Mouse (Mus musculus): ENCODE measurements around the gene Cyp2d11. TPM values are rescaled to one million over a fixed set of nuclear protein-coding genes. Genes with fewer than 3 reads are reported as not detected.

Cyp2d11 gene
- polyA plus RNA-seq, 1 experiment = not detected

DNA sequence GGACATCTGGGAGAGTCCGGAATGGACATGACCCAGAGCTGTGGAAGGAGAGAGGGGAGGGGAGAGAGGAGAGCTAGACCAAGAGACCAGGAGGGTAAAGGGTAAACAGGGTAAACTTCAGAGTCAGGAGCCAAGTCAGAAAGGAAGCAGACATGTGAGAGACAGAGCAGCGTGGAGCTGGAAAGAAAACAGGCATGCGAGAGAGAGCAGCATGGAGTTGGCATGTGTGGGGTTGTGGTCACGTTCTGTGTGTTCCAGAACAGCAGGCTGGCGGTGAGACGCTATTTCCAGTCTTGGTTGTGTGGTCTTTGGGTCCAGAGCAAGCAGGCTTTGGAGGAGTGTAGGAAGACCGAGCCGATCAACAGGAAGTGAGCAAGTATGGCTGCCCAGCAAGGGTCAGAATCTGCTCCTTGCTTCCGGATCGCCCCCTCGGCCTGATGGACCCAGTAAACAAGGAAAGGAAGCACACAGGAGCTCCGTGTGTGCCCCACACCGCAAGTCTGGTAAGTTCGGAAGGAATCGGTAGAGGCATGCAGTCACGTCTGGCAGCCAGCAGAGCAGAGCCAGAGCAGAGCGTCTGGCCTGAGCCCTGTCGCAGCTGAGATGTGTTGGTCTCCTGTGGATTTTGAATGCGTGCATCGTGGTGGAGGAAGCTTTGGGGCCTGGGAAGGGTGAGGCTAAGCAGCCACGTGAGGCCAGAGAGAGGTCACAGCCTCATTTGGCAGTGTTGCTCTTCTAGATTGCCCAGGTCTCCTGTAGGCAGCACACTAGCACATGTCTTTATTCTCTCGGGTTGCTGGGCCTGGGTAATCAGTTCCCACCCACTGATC is 35.2 kb downstream of the Cyp2d11 start:
- TF ChIP-seq POLR2A (IDR thresholded peaks at IDR 0.05; ENCODE audit: insufficient read depth, low read depth, low read length) (no peak), CTCF (IDR thresholded peaks at IDR 0.05; ENCODE audit: insufficient read depth, low read depth, low read length) (no peak)
- Histone ChIP-seq H3K4me3 (ENCODE audit: insufficient read depth, low read depth, low read length) (no peak overlapping the region), H3K4me1 (ENCODE audit: control insufficient read depth, insufficient read depth, low read length) (peaks cover 6% of the 10 kb centered on the region), H3K27ac (ENCODE audit: insufficient read depth, low read depth, low read length) (no peak overlapping the region)
- WGBS = 73% methylated on average over 22 of the region's 22 CpGs

DNA sequence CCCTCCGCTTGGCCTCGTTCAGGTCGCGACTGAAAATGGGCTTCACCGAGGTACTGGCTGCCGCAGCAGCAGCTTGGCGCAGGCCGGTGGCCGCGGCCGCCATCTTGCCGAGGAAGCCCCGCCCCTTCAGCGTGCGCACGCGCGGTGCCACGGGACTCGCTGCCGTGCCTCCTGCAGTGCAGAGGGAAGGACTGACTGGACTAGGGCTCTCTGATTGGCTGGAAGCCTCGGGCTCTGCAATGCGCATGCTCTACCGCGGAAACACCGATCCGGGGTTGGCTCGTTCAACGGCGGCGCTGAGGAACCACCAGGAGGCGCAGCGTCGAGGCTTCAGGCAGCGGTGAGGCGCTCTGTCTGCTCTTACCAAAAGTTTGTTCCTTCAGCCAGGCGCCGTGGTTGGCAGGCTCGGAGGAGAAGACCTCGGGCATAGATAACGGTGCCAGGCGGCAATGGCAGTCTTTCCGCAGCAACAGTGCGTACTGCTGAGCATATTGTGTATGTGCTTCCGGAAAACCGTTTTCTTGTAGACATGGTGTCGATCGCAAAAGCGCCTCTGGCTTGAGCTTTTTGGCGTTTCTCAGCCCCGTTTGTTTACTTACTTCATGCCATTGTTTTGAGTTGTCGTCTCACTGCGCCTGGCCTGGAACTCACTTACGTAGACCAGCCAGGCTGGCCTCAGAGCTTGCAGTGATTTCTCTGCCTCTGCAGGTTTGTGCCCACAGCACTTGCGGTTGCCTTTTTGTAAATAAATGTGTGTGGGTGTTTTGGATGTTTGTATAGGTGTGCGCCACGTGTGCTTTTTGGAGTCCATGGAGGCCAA is 39.5 kb downstream of the Cyp2d11 start, which contains the start of gene Ndufa6:
Gene Ndufa6, minus strand, starts transcription at position 197 of the 820 bp plus-strand sequence.
- H3K4me3 ChIP-seq (ENCODE audit: insufficient read depth, low read depth, low read length) = peak within 1 kb of the TSS; percentile 94
- peaks cover 12% of the 10 kb centered on the region for H3K4me1 ChIP-seq (ENCODE audit: control insufficient read depth, insufficient read depth, low read length)
- peak within 1 kb of the TSS; percentile 92 for H3K27ac ChIP-seq (ENCODE audit: insufficient read depth, low read depth, low read length)
- 2% methylated on average over 57 of the region's 57 CpGs for WGBS
- TF ChIP-seq POLR2A (IDR thresholded peaks at IDR 0.05; ENCODE audit: insufficient read depth, low read depth, low read length) (peak; percentile 97), CTCF (IDR thresholded peaks at IDR 0.05; ENCODE audit: insufficient read depth, low read depth, low read length) (peak; percentile 86)

DNA sequence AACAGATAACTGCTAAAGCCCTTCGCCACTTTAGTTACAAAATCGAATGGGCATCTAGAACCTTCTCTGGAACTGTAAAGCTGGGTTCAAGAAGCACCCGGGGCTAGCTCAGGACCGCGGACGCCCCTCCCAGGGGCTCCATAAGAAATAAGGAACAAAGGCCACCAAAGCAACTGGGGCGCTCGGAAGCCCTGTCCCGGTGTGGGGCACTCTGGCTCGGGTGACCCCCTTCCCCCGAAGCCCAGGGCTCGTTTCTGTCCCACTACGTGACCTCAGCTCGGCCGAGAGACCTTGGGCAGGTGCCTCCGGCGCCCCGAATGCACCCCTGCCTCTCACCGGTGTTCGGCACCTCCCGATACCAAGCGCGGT is 40.1 kb downstream of the Cyp2d11 start:
- TF ChIP-seq CTCF (IDR thresholded peaks at IDR 0.05; ENCODE audit: insufficient read depth, low read depth, low read length) = no peak
- no peak for TF ChIP-seq POLR2A (IDR thresholded peaks at IDR 0.05; ENCODE audit: insufficient read depth, low read depth, low read length)
- Histone ChIP-seq H3K27ac (ENCODE audit: insufficient read depth, low read depth, low read length) (peak overlapping the region; percentile 92), H3K4me3 (ENCODE audit: insufficient read depth, low read depth, low read length) (peak overlapping the region; percentile 94), H3K4me1 (ENCODE audit: control insufficient read depth, insufficient read depth, low read length) (peaks cover 13% of the 10 kb centered on the region)
- under 1% methylated on average over 23 of the region's 23 CpGs for WGBS

DNA sequence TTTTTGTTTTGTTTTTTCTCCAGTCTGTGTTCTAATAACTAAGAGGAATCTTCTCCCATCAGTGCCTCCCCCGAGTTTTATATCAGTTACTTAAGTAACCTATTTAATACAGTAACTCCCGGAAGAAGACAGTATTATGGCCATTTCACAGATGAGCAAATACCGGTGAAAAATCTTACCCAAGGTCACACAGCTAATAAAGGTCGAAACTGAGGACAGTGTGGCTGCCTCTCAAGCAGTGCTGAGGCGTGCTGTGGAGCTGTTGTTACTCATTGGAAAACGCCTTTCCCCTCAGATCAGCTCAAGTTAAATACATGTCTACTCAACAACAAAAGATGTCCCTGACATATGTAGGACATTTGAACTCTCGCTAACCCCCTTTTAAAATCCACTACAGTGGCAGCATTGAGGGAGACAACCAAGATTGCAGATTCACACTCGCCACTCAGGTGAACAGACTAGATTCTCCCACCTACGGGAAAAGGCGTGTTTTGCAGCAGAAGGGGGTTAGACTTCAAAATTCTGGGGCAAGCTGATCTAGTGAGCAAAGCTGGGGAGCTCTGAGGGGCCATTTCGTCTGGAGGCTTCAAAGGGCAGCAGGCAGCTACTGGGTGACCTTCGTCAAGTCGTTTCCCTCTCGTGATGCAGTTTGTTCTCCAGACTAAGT is 40.6 kb downstream of the Cyp2d11 start:
- peak overlapping the region; percentile 92 for H3K27ac ChIP-seq (ENCODE audit: insufficient read depth, low read depth, low read length)
- H3K4me1 ChIP-seq (ENCODE audit: control insufficient read depth, insufficient read depth, low read length) = peaks cover 16% of the 10 kb centered on the region
- H3K4me3 ChIP-seq (ENCODE audit: insufficient read depth, low read depth, low read length) = peak overlapping the region; percentile 94
- TF ChIP-seq CTCF (IDR thresholded peaks at IDR 0.05; ENCODE audit: insufficient read depth, low read depth, low read length) (no peak), POLR2A (IDR thresholded peaks at IDR 0.05; ENCODE audit: insufficient read depth, low read depth, low read length) (no peak)
- 14% methylated on average over 14 of the region's 14 CpGs for WGBS

DNA sequence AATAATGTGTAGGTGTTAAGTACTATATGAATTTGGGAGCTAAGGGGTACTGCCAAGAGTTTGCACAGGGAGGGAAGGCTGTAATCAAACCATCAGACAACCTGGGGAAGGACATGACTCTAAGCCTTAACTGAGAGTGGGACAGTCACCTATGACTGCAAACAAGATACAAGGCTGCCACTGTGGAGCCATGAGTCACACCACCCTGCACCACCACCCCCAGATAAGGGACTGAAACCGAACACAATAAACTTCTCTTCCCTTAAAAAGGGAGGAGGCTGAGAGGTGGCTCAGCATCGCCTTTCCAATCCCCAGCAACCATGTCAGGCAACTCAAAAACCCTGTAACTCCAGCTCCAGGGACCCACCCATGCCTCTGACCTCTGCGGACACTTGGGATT is 42.3 kb downstream of the Cyp2d11 start:
- H3K27ac ChIP-seq (ENCODE audit: insufficient read depth, low read depth, low read length) = no peak overlapping the region

DNA sequence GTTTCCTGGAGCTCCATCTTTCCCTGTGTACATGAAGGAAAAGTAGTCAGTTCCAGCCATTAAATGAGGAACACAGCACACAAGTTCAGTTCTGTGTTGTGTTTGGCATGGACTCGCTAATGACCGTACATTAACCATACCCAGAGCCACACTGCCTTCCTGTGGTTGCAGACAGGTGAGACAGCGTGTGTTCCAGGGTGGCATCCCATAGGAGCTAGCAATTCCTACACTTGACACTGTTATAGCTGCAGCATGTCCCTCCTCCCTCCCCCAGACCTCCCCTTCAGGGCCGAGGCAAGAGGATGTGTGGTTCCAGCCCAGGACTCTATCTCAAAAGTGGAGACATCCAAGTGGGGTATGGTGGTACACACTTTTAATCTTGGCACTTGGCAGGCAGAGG is 43.5 kb downstream of the Cyp2d11 start:
- WGBS = 84% methylated on average over 4 of the region's 4 CpGs
- TF ChIP-seq CTCF (IDR thresholded peaks at IDR 0.05; ENCODE audit: insufficient read depth, low read depth, low read length) (no peak), POLR2A (IDR thresholded peaks at IDR 0.05; ENCODE audit: insufficient read depth, low read depth, low read length) (no peak)
- H3K27ac ChIP-seq (ENCODE audit: insufficient read depth, low read depth, low read length) = no peak overlapping the region
- peaks cover 27% of the 10 kb centered on the region for H3K4me1 ChIP-seq (ENCODE audit: control insufficient read depth, insufficient read depth, low read length)
- H3K4me3 ChIP-seq (ENCODE audit: insufficient read depth, low read depth, low read length) = no peak overlapping the region

More for the DNA sequence above, 42.3 kb downstream of the Cyp2d11 start:
- TF ChIP-seq CTCF (IDR thresholded peaks at IDR 0.05; ENCODE audit: insufficient read depth, low read depth, low read length) (no peak), POLR2A (IDR thresholded peaks at IDR 0.05; ENCODE audit: insufficient read depth, low read depth, low read length) (no peak)
- 38% methylated on average over 3 of the region's 3 CpGs for WGBS
- Histone ChIP-seq H3K4me1 (ENCODE audit: control insufficient read depth, insufficient read depth, low read length) (peaks cover 27% of the 10 kb centered on the region), H3K4me3 (ENCODE audit: insufficient read depth, low read depth, low read length) (no peak overlapping the region)

DNA sequence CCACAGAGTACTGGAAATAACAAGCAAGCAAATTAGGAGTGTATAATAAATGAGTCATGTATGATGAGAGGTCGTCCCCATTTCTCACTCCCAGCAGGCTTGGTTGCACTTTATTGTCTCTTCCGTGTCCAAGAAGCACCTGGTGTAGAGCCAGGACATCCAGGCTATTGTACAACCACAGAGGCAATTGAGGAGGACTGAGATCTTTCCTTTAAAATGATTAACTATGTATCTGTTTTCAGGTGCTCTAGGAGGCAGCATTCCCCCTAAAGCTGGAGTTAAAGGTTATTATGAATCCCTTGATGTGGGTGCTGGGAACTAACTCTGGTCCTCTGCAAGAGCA is 44.9 kb downstream of the Cyp2d11 start:
- 56% methylated on average over 2 of the region's 2 CpGs for WGBS
- Histone ChIP-seq H3K4me3 (ENCODE audit: insufficient read depth, low read depth, low read length) (no peak overlapping the region), H3K4me1 (ENCODE audit: control insufficient read depth, insufficient read depth, low read length) (peaks cover 21% of the 10 kb centered on the region), H3K27ac (ENCODE audit: insufficient read depth, low read depth, low read length) (no peak overlapping the region)
- TF ChIP-seq POLR2A (IDR thresholded peaks at IDR 0.05; ENCODE audit: insufficient read depth, low read depth, low read length) (no peak), CTCF (IDR thresholded peaks at IDR 0.05; ENCODE audit: insufficient read depth, low read depth, low read length) (no peak)

DNA sequence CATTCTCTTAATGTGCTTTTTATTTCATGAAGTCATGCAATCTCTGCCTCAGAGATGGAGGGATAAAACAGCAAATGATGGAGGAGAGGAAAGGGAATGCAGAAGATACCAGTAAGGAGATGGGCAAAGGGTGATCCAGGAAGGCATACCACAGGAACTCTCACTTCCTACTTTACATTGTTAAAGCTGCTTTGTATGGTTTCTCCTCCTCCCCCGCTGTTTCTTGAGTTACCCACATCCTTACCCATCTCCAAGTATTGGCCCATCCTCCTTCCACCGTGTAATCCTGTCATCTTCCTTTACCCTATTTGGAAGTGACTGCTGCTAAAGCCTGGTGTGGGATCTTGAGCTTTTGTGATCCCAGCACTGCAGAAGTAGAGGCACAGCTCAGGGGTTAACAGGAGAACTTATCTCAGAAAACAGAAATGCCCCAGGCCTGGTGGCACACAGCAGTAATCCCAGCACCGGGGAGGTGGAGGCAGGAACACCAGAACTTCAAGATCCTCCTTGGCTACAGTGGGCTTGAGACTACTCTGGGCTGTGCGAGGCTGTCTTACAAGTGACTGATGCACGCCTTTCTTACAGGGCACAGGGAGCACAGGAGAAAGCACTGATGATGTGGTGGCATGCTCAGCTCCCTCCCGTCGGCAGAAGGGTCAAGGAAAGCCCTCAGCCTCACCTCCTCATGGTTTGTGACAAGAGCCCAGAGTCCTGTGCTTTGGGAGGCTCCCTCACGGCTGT is 45.4 kb downstream of the Cyp2d11 start:
- Histone ChIP-seq H3K27ac (ENCODE audit: insufficient read depth, low read depth, low read length) (no peak overlapping the region), H3K4me1 (ENCODE audit: control insufficient read depth, insufficient read depth, low read length) (peaks cover 21% of the 10 kb centered on the region), H3K4me3 (ENCODE audit: insufficient read depth, low read depth, low read length) (no peak overlapping the region)
- TF ChIP-seq POLR2A (IDR thresholded peaks at IDR 0.05; ENCODE audit: insufficient read depth, low read depth, low read length) = no peak
- no peak for TF ChIP-seq CTCF (IDR thresholded peaks at IDR 0.05; ENCODE audit: insufficient read depth, low read depth, low read length)
- 76% methylated on average over 8 of the region's 8 CpGs for WGBS

Measured in olfactory bulb, adult 2 months (tissue).